Mouse (Mus musculus) monocyte, adult 5-6 weeks (primary cell): ENCODE measurements around the gene Rpl3. TPM values are rescaled to one million over a fixed set of nuclear protein-coding genes. Genes with fewer than 3 reads are reported as not detected.

Experiments
- ATAC-seq: fragments of 153-309, 156-312 bp; replicated peaks from 2 replicates; pipeline ENCODE4 v1.8.0; 2017; ENCODE audit warnings: mild to moderate bottlenecking; ENCODE audit not compliant: low TSS enrichment, insufficient number of reproducible peaks, severe bottlenecking, poor library complexity, low FRiP score
- total RNA-seq: library from RNA; stranded (forward); fragments of 200-1000, 200-491, 200-594 nt; gene quantifications from 3 replicates; pipeline ENCODE4 v1.2.3, GENCODE M21; 2017

Rpl3 gene
- total RNA-seq, 1 experiment from 2014 or later = 1,501 TPM

DNA sequence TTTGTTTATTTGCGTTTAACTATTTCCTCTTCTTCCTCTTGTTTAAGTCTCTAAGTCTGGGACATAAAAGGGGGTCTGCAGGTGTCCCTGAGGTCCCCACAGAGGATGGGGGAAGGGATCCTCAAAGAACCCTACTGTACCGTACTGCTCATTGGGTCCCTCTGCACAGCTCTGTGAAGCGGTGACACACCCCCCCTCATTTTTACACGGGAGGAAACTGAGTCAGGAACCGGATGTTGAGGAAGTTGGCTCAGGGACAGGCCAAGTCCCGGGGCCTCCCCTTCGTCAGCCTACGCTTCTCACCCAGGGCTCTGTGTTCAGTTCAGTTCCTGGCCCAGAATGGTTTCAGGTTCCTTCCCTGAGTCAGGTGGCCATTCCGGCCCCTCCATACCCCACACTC lies 39.9 kb downstream of the Rpl3 start:
- ATAC-seq = no peak

DNA sequence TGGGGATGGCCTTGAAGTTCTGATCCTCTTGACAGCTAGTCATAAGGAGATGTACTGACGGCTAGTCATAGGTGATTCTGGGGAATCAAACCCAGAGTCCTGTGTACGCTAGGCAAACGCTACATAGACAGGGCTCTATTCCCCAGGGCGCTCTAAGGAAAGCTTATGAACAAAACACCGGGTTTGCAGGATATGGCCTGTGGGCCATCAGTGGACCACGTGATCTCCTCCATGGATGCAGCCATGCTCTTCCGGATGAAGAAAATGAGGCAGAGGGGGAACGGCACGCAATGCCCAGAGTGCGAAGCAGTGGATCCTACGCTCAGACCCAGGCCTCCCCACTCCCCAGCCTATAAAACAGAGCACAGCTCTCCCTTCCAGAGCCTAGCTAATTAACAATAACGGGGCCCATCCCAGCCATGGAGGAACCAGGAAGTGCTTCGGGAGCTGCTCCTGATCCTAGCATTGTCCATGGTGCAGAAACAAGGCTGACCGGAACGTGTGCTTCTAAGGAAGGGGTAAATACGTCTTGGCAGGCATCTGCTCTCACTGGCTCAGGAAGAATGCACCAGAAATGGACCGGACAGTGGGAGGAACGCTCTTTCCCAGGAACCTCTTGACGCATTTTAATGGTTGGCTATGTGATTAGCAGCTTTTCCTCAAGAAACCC lies 40.4 kb downstream of the Rpl3 start:
- ATAC-seq = no peak

DNA sequence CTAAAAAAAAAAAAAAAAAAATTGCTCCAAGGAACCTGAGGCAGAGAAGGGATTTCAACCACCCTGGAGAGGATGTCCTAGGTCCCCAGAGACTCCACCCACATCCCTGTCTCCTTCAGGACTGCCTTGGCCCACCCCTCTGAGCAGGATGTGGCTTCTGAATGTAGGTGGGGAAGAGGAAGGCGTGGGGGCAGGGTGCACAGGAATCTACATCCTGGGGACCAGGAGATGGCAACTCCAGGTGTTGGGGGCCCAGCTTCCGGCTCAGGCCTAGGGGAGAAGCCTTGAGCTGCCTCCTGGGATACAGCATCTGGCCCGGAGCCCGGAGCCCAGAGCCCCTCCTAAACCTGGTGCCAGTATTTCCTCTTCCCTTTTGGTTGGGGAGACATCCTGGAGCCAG lies 41.6 kb downstream of the Rpl3 start:
- ATAC-seq = no peak

DNA sequence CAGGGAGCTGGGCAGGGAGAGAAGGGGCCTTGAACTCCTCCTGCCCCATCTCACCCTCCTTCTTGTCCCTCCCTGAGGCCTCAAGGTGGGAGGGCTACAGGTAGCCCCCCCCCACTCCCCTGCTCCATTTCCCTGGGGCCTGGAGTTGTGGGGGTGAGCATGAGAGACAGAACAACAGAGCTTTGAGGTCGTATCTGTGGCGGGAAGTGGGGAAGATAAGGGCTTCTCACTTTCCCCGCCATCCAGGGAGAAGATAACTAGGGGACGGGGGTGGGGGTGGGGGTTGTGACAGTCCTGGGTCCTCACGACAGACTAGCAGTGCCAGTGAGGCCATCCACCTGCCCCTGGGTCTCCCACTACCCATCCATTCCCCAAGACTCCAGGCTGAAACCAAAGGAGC lies 43.7 kb downstream of the Rpl3 start:
- no peak for ATAC-seq

DNA sequence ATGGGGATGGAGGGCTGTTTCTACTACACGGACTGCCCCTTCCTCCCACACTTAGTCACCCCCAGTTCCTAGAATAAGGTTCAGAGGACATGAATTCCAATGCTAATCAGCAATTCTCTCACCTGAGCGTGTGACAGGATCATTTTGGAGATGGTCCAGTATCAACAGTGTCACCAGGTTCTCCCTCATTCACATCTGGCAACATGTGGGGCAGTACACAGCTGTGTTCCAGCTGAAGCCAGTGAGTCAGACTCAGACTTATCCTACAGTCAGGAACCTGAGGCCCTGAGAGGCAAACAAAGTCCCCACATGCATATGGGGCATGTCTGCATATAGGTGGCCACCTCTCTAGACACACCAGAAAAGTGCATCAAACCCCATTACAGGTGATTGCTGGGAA lies 44.4 kb downstream of the Rpl3 start:
- no peak for ATAC-seq

DNA sequence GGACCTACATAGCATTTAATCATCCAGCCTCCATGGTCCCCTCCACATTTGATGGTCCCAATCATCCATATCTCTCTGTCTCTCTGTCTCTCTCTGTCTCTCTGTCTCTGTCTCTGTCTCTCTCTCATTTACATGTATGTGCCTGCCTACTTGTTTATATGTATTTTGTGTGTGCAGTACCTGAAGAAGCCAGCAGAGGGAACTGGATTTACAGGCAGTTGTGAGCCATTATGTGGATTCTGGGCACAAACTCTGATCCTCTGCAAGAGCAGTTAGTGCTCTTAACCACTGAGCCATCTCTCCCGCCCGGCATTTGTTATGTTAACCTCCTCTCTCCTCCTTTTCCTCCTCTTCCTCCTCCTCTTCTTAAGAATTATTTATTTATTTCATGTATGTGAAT lies 45.9 kb downstream of the Rpl3 start:
- ATAC-seq = no peak

DNA sequence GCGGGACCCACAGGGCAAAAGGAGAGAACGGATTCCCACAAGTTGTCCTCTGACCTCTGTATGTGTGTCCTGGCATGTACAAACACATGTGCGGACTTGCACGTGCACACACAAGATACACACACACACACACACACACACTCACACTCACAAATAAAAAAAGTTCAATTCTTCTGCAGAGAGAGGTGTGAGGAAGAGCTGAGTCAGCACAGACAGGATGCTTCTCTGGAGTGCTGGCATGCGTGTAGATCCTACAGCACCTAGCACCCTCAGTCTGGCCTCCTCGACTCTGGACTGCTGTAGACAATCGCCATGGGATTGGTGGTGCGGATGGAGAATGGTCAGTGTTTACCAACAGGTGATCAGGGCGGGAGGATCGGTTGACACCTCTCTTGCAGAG lies 47.4 kb downstream of the Rpl3 start:
- no peak for ATAC-seq

DNA sequence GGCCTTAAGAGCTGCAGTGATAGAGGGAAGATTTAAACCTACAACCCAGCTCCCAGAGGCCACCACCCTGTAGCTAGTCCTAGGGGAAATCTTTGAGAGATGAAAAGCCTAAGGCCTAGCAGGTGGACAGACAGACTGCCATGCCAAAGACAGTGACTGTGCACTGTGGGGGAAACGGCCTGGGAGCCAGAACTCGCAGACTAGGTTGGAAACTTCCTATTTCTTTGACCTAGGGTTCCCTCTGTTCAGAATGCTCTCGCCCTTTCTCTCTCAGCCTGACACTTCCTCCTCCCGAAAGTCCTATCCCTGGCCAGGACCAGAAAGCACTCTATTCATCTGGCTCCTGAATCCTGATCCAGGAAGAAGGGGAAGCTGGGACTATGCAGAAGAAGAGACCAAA lies 49.5 kb downstream of the Rpl3 start:
- ATAC-seq = 0 out of 2 replicates have a peak, but pooled peaks have one; percentile 50

DNA sequence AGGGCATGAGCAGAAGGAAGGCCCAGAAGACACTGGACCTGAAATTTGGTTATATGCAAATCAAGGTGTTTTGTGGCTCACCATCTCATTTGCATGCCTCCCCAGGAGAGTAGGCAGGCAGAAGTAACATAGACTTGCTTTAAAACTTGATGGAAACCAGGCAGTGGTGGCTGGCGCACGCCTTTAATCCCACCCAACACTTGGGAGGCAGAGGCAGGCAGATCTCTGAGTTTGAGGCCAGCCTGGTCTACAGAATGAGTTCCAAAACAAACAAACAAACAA lies 53.6 kb downstream of the Rpl3 start:
- ATAC-seq = no peak

DNA sequence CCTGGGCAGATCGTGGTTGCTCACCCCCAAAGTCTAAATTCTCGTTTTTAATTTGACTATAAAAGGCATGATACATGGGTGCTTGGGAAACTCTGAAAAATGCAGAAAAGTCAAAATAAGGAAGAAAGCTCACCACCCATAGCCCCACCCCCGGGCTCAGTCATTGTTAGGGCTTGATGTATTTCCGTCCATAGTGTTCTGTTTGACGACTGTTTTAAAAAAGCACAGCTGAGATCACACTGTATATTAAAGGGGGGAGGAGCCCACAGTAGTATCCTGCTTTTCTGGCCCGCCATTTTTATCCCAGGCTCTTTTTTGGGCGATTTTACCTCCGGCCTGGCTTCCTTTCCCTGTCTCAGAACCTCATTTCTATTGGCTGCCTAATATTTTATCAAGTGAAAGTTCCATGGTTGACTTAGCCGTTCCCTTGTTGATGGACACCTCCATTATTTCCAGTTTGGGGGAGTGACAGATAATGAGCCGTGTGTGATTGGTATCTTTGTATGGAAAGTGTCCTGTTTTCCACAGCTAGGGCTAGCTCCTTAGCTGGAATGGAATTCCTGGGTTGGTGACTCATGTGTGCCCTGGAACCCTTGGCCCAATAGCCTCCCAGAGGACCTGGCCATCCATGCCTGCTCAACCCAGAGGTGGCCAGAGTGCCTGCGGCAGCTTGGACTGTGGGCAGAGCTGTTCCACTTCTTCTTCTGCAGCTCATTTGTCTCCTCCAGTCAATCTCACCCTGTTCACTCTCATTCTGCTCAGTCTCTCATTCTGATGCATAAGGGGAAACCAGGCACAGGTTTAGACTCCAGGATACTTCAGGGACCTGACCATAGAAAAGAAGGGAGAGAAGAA lies 54.2 kb downstream of the Rpl3 start:
- ATAC-seq = peak; percentile 40; the same call in 1 of the 2 replicates

DNA sequence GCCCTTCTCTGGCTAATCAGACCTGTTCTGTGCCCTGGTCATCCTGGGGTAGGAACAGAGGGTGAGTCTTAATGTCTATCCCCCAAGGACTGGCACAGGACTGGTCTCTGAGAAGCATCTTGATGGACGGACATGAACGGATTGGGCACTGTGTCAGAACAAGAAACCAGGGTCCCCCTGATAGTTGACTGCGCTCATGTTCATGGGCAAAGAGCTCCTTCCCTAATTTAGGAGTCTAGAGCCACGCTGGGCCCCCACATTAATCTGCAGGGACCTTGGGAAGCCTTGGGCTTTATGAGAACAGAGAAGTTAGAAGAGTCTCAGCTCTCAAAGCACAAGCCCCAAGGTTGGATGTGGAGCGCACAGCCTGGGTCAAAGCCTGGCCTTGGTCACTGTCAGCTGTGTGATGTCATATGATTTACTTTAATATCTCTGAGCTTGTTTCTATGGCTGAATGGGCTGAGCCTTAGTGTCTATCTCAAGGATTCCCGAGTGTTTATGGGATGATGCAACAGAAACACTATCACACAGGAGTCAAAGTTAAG lies 56.3 kb downstream of the Rpl3 start:
- ATAC-seq = no peak

DNA sequence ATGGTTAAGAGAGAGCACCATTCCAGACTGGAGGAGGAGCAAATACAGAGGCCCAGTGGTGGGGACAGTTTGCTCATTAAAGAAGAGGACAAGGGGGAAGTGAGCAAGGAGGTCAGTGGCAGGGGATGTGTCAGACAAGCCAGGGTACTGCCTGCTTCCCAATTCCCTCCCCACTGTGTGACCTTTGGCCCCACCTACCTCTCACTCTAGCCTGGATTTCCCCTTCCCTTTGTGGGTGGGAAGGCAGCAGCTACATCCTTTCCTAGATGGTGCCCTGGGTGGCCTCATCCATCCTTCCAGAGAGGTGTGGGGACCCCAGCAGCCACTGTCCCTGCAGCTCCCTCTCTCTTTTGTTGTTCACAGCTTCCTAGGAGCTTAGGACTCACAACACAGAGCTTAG lies 56.8 kb downstream of the Rpl3 start:
- peak; percentile 72 for ATAC-seq

DNA sequence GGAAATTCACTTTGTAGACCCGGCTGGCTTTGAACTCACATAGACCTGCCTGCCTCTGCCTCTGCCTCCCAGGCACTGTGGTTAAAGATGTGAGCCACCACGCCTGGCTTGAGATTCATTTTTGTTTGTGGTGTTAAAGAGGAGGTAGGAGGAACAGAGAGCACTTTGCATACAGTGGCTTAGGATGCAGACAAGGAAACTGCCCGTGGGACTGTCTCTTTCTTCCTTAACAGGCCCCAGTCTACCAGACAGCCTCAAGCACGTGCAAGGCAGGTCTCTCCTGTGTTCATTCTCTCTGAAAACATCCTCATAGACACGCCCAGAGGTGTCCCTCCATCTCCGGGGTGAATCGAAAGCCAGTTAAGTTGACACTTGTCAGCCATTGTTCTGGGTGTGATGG lies 57.3 kb downstream of the Rpl3 start:
- ATAC-seq = peak; percentile 27; the same call in 1 of the 2 replicates

DNA sequence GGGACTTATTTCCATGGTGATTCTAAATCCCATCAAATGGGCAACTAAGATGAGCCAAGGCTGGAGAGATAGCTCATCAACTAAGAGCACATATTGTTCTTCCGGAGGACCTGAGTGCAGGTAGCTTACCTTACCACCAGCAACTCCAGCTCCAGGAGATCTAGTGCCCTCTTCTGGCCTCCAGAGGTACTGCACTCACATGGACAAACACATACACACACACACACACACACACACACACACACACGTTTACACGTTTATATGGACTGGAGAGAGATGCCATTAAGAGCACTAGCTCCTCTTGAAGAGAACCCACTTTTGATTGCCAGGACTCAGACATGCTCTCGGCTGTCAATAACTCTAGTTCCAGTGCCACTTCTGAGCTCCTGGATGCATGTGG lies 60.5 kb downstream of the Rpl3 start:
- no peak for ATAC-seq

DNA sequence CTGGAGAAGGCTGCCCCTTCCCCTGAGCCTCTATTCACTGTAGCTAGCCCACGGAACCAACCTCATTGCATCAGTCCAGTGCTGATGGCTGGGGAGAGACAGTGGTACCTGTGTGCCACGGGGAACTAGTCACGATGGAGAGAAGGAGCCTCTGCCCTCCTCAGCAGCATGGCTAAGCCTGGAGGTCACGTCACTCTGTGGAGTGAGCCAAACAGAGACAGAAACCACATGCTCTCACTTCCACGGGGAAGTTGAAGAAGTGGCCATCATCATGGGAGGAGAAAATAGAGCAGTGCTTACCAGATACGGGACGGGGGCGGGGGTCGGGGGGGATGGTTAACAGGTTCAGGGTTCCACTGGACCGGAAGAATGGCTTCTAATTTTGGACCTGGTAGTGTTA lies 61.3 kb downstream of the Rpl3 start:
- ATAC-seq = peak; percentile 75

DNA sequence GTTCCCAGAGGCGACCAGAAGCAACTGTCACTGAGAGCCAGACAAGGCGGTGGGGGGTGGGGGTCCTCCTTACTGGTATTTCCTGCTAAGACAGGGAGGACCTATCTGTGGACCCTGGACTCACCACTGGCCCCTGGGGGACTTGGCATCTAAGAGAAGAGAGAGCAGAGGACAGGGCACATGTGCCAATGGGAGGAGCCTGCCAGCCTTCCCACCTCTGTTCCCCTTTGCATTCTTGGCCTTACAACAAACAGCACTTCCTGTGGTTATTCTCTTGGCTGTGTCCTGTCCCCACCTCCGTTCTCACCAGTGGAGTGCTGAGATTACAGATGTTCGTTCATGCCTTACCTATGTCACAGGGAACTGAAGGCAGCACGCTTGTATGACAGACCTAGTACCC lies 62.8 kb downstream of the Rpl3 start:
- ATAC-seq = no peak

Other genes with a start within 250 kb of the Rpl3 start
- 85.0 to 218 TPM (median 113 TPM) in 3 replicates for gene Apobec3, start 200.2 kb downstream of the Rpl3 start, total RNA-seq
- 17.8 to 33.8 TPM (median 17.9 TPM) in 3 replicates for gene Cbx7, start 120.7 kb downstream of the Rpl3 start, total RNA-seq
- 14.3 to 55.2 TPM (median 25.5 TPM) in 3 replicates for gene Pdgfb, start 76.9 kb downstream of the Rpl3 start, total RNA-seq
- not detected in 3 replicates for gene Syngr1, start 534 bp downstream of the Rpl3 start, total RNA-seq
- 11.6 to 17.4 TPM (median 12.4 TPM) in 3 replicates for gene Tab1, start 41.3 kb upstream of the Rpl3 start, total RNA-seq
- 0.19 TPM in 1 of 3 replicates, not detected in the others for gene Mgat3, start 81.9 kb upstream of the Rpl3 start, total RNA-seq
- 28.7 to 38.2 TPM (median 29.9 TPM) in 3 replicates for gene Mief1, start 142.2 kb upstream of the Rpl3 start, total RNA-seq
- gene AC140267.1, start 144.0 kb upstream of the Rpl3 start, total RNA-seq = not detected in 3 replicates
- 446 to 519 TPM (median 465 TPM) in 3 replicates for gene Atf4, start 163.3 kb upstream of the Rpl3 start, total RNA-seq
- 10.6 to 23.0 TPM (median 13.2 TPM) in 3 replicates for gene Rps19bp1, start 172.4 kb upstream of the Rpl3 start, total RNA-seq
- gene Cacna1i, start 195.4 kb upstream of the Rpl3 start, total RNA-seq = 2.2 to 5.0 TPM (median 3.1 TPM) in 3 replicates